Mouse (Mus musculus) ES-E14 (cell line): ENCODE results near the gene Kcnh1.

Experiments used
- HCFC1 ChIP-seq: IDR thresholded peaks from 2 replicates; pipeline ENCODE4 v1.6.1; 2012; ENCODE audit warnings: low read length, inconsistent platforms, borderline replicate concordance; ENCODE audit not compliant: insufficient read depth
- ZC3H11A ChIP-seq: IDR thresholded peaks from 2 replicates; pipeline ENCODE4 v1.6.1; 2012; ENCODE audit warnings: low read depth, mild to moderate bottlenecking, inconsistent platforms, low read length, borderline replicate concordance
- ZNF384 ChIP-seq: IDR thresholded peaks from 2 replicates; pipeline ENCODE4 v1.6.1; 2012; ENCODE audit warnings: low read depth, low read length, inconsistent platforms

DNA sequence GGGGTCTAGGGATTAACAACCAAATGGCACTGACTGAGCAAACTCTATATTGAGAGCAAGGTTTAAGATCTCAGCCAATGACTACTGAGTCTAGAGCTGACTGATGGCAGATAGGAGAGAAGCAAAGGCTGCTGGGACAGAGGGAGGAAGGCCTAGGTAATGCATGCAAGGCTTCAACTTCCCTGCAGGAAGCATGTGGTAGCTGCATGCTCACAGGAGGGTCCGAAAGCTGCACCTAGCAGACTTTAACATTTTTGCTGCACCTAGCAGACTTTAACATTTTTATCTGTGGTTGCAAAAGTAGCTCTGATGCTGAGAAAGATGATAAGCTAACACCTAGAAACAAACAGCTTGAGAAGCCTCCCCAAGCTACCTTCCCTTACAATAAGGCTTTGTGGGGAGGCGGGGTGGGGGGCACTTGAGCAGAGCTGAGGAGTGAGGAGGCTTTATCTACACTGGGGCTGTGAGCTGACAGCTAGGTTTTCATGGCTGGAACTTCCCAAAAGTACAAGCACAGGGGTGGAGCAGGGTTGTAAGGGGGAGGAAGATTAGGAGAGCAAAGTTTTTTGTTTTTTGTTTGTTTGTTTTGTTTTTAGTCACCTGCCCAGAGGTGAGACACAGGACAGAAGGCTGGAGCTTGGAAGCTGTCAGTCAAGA, 341.0 kb downstream of the Kcnh1 start:
- TF ChIP-seq ZNF384 (no peak), HCFC1 (no peak), ZC3H11A (no peak)
